Mouse (Mus musculus) kidney, adult 11 months (tissue): ENCODE measurements around the gene Ocel1.

ENCODE experiments used
- DNase-seq: peaks from one replicate; pipeline ENCODE4 v3.0.0; 2022

Gene Ocel1

GRCm38 (mm10) chr8:71380178-71381171 lies 9.4 kb downstream of the Ocel1 start:
- peak; percentile 62 for DNase-seq

- peak; percentile 78 for DNase-seq
Measured at GRCm38 (mm10) chr8:71381421-71381970, 10.4 kb downstream of the Ocel1 start, which contains the start of gene Nr2f6. Gene Nr2f6, minus strand, starts transcription at chr8:71381960.

- DNase-seq, result peak; percentile 93
Measured at GRCm38 (mm10) chr8:71381971-71382961, 11.2 kb downstream of the Ocel1 start.

GRCm38 (mm10) chr8:71383396-71383795 lies 12.3 kb downstream of the Ocel1 start:
- peak; percentile 63 for DNase-seq

GRCm38 (mm10) chr8:71383860-71384259 lies 12.8 kb downstream of the Ocel1 start:
- DNase-seq, result peak; percentile 39

GRCm38 (mm10) chr8:71385212-71385835 lies 14.2 kb downstream of the Ocel1 start:
- DNase-seq, result peak; percentile 36

- DNase-seq, result no peak
Measured at GRCm38 (mm10) chr8:71388267-71388666, 17.2 kb downstream of the Ocel1 start.

- DNase-seq, result no peak
Measured at GRCm38 (mm10) chr8:71391696-71392095, 20.6 kb downstream of the Ocel1 start.

- no peak for DNase-seq
Measured at GRCm38 (mm10) chr8:71392391-71392790, 21.3 kb downstream of the Ocel1 start.

- DNase-seq, result peak; percentile 17
Measured at GRCm38 (mm10) chr8:71392871-71393270, 21.8 kb downstream of the Ocel1 start.

GRCm38 (mm10) chr8:71394481-71394880 lies 23.4 kb downstream of the Ocel1 start:
- DNase-seq, result peak; percentile 7

- peak; percentile 6 for DNase-seq
Measured at GRCm38 (mm10) chr8:71395071-71395470, 24.0 kb downstream of the Ocel1 start.

- peak; percentile 64 for DNase-seq
Measured at GRCm38 (mm10) chr8:71395629-71396028, 24.5 kb downstream of the Ocel1 start, which contains the start of gene Ushbp1. Gene Ushbp1, minus strand, starts transcription at chr8:71395802.

- DNase-seq, result peak; percentile 98
Measured at GRCm38 (mm10) chr8:71396639-71397305, 25.7 kb downstream of the Ocel1 start, which contains the start of gene Babam1. Gene Babam1, plus strand, starts transcription at chr8:71396861.

GRCm38 (mm10) chr8:71397701-71398100 lies 26.6 kb downstream of the Ocel1 start:
- peak; percentile 12 for DNase-seq

GRCm38 (mm10) chr8:71400826-71401225 lies 29.7 kb downstream of the Ocel1 start:
- no peak for DNase-seq

GRCm38 (mm10) chr8:71401454-71401853 lies 30.4 kb downstream of the Ocel1 start:
- DNase-seq, result no peak

- DNase-seq, result no peak
Measured at GRCm38 (mm10) chr8:71402446-71402964, 31.4 kb downstream of the Ocel1 start.

GRCm38 (mm10) chr8:71403107-71403885 lies 32.2 kb downstream of the Ocel1 start:
- no peak for DNase-seq

GRCm38 (mm10) chr8:71404011-71404410 lies 32.9 kb downstream of the Ocel1 start:
- DNase-seq, result no peak
